Mouse (Mus musculus) thymus, adult 2 months (tissue): Measurements from ENCODE around the gene Vat1l. TPM values are rescaled to one million over a fixed set of nuclear protein-coding genes. Genes with fewer than 3 reads are reported as not detected.

Experiments
- DNase-seq: peaks from one replicate; pipeline ENCODE4 v3.0.0; 2021
- H3K27ac ChIP-seq: fragments of 200-500 bp; 2 replicates; pipeline ENCODE4 v1.5.1; 2012; ENCODE audit warnings: low read length, control low read depth; ENCODE audit not compliant: control insufficient read depth, insufficient read depth
- H3K27me3 ChIP-seq: fragments of 200-500 bp; 2 replicates; pipeline ENCODE4 v1.6.1; 2012; ENCODE audit warnings: mild to moderate bottlenecking, low read length, moderate library complexity, mixed read lengths; ENCODE audit not compliant: control insufficient read depth, insufficient read depth
- H3K36me3 ChIP-seq: fragments of 200-500 bp; 2 replicates; pipeline ENCODE4 v1.6.1; 2012; ENCODE audit warnings: mild to moderate bottlenecking, low read length, moderate library complexity; ENCODE audit not compliant: control insufficient read depth, insufficient read depth
- H3K4me1 ChIP-seq: fragments of 200-500 bp; replicated peaks from 2 replicates; pipeline ENCODE4 v1.6.1; 2012; ENCODE audit warnings: low read length; ENCODE audit not compliant: control insufficient read depth, insufficient read depth
- H3K4me3 ChIP-seq: fragments of 200-500 bp; 2 replicates; pipeline ENCODE4 v1.5.1; 2012; ENCODE audit warnings: mild to moderate bottlenecking, low read length, control low read depth, moderate library complexity; ENCODE audit not compliant: control insufficient read depth, insufficient read depth
- CTCF ChIP-seq: fragments of 200-500 bp; IDR thresholded peaks from 2 replicates; pipeline ENCODE4 v1.5.1; 2012; ENCODE audit warnings: mild to moderate bottlenecking, control low read depth, low read length, moderate library complexity, borderline replicate concordance; ENCODE audit not compliant: control insufficient read depth, poor library complexity, insufficient read depth; ENCODE audit errors: extremely low read depth
- POLR2A ChIP-seq: fragments of 200-500 bp; IDR thresholded peaks from 2 replicates; pipeline ENCODE4 v1.6.1; 2012; ENCODE audit warnings: mild to moderate bottlenecking, low read length, control low read depth, moderate library complexity; ENCODE audit not compliant: control insufficient read depth, poor library complexity, insufficient read depth; ENCODE audit errors: extremely low read depth
- WGBS: fragments of 180-500 bp; shearing (Covaris S2); methylation state at CpG from one replicate; pipeline ENCODE4 v1.1.7; 2018; 5-methylcytosine and 5-hydroxymethylcytosine counted together
- polyA plus RNA-seq: library from polyadenylated mRNA; depleted of rRNA; stranded (reverse); fragments of >200 nt; gene quantifications from 2 replicates; pipeline ENCODE4 v1.2.3, GENCODE M21; 2012

The Vat1l gene
- polyA plus RNA-seq, 1 experiment, result 0.24 TPM

- peak; percentile 6 for DNase-seq
- H3K27me3 ChIP-seq, result no peaks in the 10 kb centered on the region
- TF ChIP-seq CTCF (no peak), POLR2A (no peak)
- H3K4me1 ChIP-seq, result no peaks in the 10 kb centered on the region; the same call in 1 of the 2 replicates
- no peak overlapping the region for H3K27ac ChIP-seq
- no peaks in the 10 kb centered on the region for H3K36me3 ChIP-seq
- WGBS, result 23% methylated on average over 14 of the region's 14 CpGs
- no peak overlapping the region for H3K4me3 ChIP-seq
These were observed 146.4 kb downstream of the Vat1l start for GRCm38 (mm10) chr8:114351643-114352427.

- H3K4me3 ChIP-seq, result no peak overlapping the region
- DNase-seq, result no peak
- WGBS, result 65% methylated on average over 8 of the region's 8 CpGs
- H3K27ac ChIP-seq, result no peak overlapping the region
- H3K36me3 ChIP-seq, result no peaks in the 10 kb centered on the region
- H3K27me3 ChIP-seq, result no peaks in the 10 kb centered on the region
- TF ChIP-seq CTCF, result no peak
- TF ChIP-seq POLR2A, result no peak
- H3K4me1 ChIP-seq, result no peaks in the 10 kb centered on the region
These were observed 155.1 kb downstream of the Vat1l start for GRCm38 (mm10) chr8:114360506-114360905.

DNA sequence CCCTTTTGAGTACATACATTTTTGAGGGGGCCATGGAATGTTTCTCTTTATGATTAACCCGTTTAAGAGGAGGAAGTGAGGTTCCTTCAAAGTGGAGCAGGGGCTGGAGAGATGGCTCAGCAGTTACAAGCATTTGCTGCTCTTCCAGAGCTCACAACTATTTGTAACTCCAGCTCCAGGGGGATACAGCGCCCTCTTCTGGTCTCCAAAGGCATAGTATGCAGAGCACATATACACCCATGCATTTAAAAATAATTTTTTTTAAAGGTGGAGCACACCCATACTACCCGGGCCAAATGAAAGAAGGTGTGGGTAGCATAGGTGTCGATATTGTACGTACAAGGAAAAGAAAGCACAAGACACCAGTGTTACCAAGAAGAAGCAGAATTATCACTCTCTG is 157.8 kb downstream of the Vat1l start:
- H3K4me1 ChIP-seq, result no peaks in the 10 kb centered on the region
- H3K27ac ChIP-seq, result no peak overlapping the region
- H3K4me3 ChIP-seq, result no peak overlapping the region
- 56% methylated on average over 5 of the region's 5 CpGs for WGBS
- no peaks in the 10 kb centered on the region for H3K27me3 ChIP-seq
- no peak for TF ChIP-seq POLR2A
- TF ChIP-seq CTCF, result no peak
- DNase-seq, result no peak
- H3K36me3 ChIP-seq, result no peaks in the 10 kb centered on the region

DNA sequence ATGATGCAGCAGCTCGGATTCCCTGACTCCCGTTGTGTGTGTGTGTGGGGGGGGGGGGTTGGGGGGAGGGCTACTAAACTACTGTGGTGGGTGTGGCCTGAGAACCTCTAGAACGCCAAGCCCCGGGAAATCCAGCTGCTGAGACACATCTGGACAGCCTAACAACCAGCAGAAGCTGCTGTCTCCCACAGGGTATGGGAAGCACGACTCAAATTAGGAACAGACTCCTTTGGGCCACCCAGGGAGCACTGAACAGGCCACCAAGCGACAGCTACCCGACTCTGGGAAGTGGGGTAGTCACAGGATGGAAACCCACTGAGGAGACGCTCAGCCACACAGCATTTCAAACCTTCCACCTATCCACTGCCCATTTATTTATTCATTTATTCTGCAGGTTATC is 158.2 kb downstream of the Vat1l start:
- H3K4me3 ChIP-seq, result no peak overlapping the region
- TF ChIP-seq CTCF (no peak), POLR2A (no peak)
- no peaks in the 10 kb centered on the region for H3K4me1 ChIP-seq
- no peak overlapping the region for H3K27ac ChIP-seq
- no peaks in the 10 kb centered on the region for H3K36me3 ChIP-seq
- 76% methylated on average over 8 of the region's 8 CpGs for WGBS
- DNase-seq, result no peak
- H3K27me3 ChIP-seq, result no peaks in the 10 kb centered on the region

GRCm38 (mm10) chr8:114369038-114369976 is 163.9 kb downstream of the Vat1l start:
- TF ChIP-seq CTCF (0 out of 2 replicates have a peak, but pooled peaks have one; percentile 48), POLR2A (no peak)
- no peaks in the 10 kb centered on the region for H3K4me1 ChIP-seq
- WGBS, result 29% methylated on average over 27 of the region's 27 CpGs
- no peak overlapping the region for H3K4me3 ChIP-seq
- DNase-seq, result peak; percentile 53
- no peak overlapping the region for H3K27ac ChIP-seq
- H3K36me3 ChIP-seq, result no peaks in the 10 kb centered on the region
- H3K27me3 ChIP-seq, result no peaks in the 10 kb centered on the region

DNA sequence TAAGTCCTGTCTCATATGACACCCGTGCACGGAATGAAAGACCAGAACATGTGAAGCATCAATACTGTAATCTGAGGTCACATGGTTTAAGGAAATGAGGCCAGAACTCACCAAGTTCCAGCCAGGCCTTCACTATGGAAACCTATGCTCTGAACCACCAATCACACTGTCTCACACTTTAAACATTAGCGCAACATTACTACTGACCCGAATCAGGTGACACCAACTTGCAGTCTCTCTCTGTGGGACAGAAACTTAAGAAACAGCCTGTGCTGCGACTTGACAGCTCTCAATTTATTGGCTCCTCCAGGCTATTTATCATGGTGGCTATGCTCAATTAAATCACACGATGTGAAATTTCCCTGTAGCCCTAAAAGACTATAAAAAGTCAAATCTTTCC is 169.0 kb downstream of the Vat1l start:
- TF ChIP-seq POLR2A (no peak), CTCF (no peak)
- Histone ChIP-seq H3K4me3 (no peak overlapping the region), H3K27me3 (no peaks in the 10 kb centered on the region), H3K36me3 (no peaks in the 10 kb centered on the region), H3K27ac (no peak overlapping the region), H3K4me1 (no peaks in the 10 kb centered on the region)
- WGBS, result 82% methylated on average over 6 of the region's 6 CpGs
- DNase-seq, result no peak
